Mouse (Mus musculus) ES-E14 (cell line): ENCODE measurements around the gene C2. TPM values are rescaled to one million over a fixed set of nuclear protein-coding genes. Genes with fewer than 3 reads are reported as not detected.
"Not testable (repeated sequence)": the region's sequence is repeated elsewhere in the genome, so short reads cannot be mapped to it uniquely, and the experiment has no call there.

Source experiments
- DNase-seq: peaks from one replicate; pipeline ENCODE4 v3.0.0-alpha.2; 2013; ENCODE audit warnings: low read depth, low spot score
- H3K27ac ChIP-seq: 2 replicates; pipeline ENCODE4 v1.5.1; 2012; ENCODE audit warnings: low read depth, mild to moderate bottlenecking, low read length, moderate library complexity, mixed read lengths; ENCODE audit not compliant: poor library complexity, insufficient read depth, severe bottlenecking
- H3K36me3 ChIP-seq: 2 replicates; pipeline ENCODE4 v1.6.1; 2012; ENCODE audit warnings: mild to moderate bottlenecking, low read length, moderate library complexity, mixed read lengths; ENCODE audit not compliant: control insufficient read depth, poor library complexity, insufficient read depth, severe bottlenecking
- H3K4me1 ChIP-seq, 2 experiments: fragments of 150-350 bp in 1 of 2; sonication (generic) in 1 of 2; 2 replicates each; pipeline ENCODE4 v1.6.1; 2012; ENCODE audit warnings: low read length in 2 of 2, mild to moderate bottlenecking in 1 of 2, mixed read lengths in 1 of 2; ENCODE audit not compliant: control insufficient read depth in 2 of 2, insufficient read depth in 2 of 2, poor library complexity in 1 of 2
- H3K4me3 ChIP-seq, 2 experiments: fragments of 150-350 bp in 1 of 2; sonication (generic) in 1 of 2; 2 replicates each; pipeline ENCODE4 v1.5.1; 2012; ENCODE audit warnings: low read length in 2 of 2, low read depth in 1 of 2, mild to moderate bottlenecking in 1 of 2, mixed read lengths in 1 of 2; ENCODE audit not compliant: insufficient read depth in 1 of 2, poor library complexity in 1 of 2, severe bottlenecking in 1 of 2
- H3K9ac ChIP-seq: 2 replicates; pipeline ENCODE4 v1.6.1; 2012; ENCODE audit warnings: low read depth, mild to moderate bottlenecking, low read length, mixed read lengths; ENCODE audit not compliant: poor library complexity, insufficient read depth, severe bottlenecking
- H3K9me3 ChIP-seq: fragments of 150-350 bp; sonication (generic); 2 replicates; pipeline ENCODE4 v1.6.1; 2012; ENCODE audit warnings: low read depth, mild to moderate bottlenecking, low read length; ENCODE audit not compliant: control insufficient read depth, insufficient read depth
- CHD2 ChIP-seq: IDR thresholded peaks from 2 replicates; pipeline ENCODE4 v1.6.1; 2014; ENCODE audit warnings: mild to moderate bottlenecking, low read depth, low read length, inconsistent platforms
- HCFC1 ChIP-seq: IDR thresholded peaks from 2 replicates; pipeline ENCODE4 v1.6.1; 2012; ENCODE audit warnings: low read length, inconsistent platforms, borderline replicate concordance; ENCODE audit not compliant: insufficient read depth
- MAFK ChIP-seq: IDR thresholded peaks from 2 replicates; pipeline ENCODE4 v1.6.1; 2014; ENCODE audit warnings: mild to moderate bottlenecking, low read depth, low read length, inconsistent platforms; ENCODE audit not compliant: insufficient read depth
- ZC3H11A ChIP-seq: IDR thresholded peaks from 2 replicates; pipeline ENCODE4 v1.6.1; 2012; ENCODE audit warnings: low read depth, mild to moderate bottlenecking, inconsistent platforms, low read length, borderline replicate concordance
- ZNF384 ChIP-seq: IDR thresholded peaks from 2 replicates; pipeline ENCODE4 v1.6.1; 2012; ENCODE audit warnings: low read depth, low read length, inconsistent platforms
- in situ Hi-C, 2 experiments: fragments of 600-800 bp; cut with MboI; formaldehyde crosslinking; loops; one replicate each; pipeline ENCODE4 v1.15.1; 2025; ENCODE audit warnings: low sequenced_read_pairs in 2 of 2, inconsistent platforms in 1 of 2; ENCODE audit not compliant: unreplicated experiment in 2 of 2
- total RNA-seq: library from RNA; depleted of rRNA; stranded (reverse); fragments of 300-350 nt; gene quantifications from 2 replicates; pipeline ENCODE4 v1.2.3, GENCODE M21; 2012; rRNA removed

The C2 gene
- total RNA-seq, 1 experiment, result 5.0 TPM

GRCm38 (mm10) chr17:34814818-34815370 lies 83.2 kb downstream of the C2 start:
- Histone ChIP-seq H3K27ac (no peak overlapping the region), H3K9me3 (no peaks in the 10 kb centered on the region), H3K4me3 (no peak overlapping the region), H3K9ac (no peak overlapping the region), H3K36me3 (no peaks in the 10 kb centered on the region), H3K4me1 (0 out of 4 replicates have a peak, but pooled peaks cover 0 to 2% of the 10 kb centered on the region in 2 experiments)
- in situ Hi-C loops, result no loop called here
- DNase-seq, result no peak
- no peak for TF ChIP-seq MAFK
- TF ChIP-seq ZC3H11A, result no peak
- TF ChIP-seq HCFC1, result no peak
- TF ChIP-seq ZNF384, result no peak
- TF ChIP-seq CHD2, result no peak

- H3K4me3 ChIP-seq, H3K27ac ChIP-seq, H3K9ac ChIP-seq, H3K9me3 ChIP-seq, H3K36me3 ChIP-seq, H3K4me1 ChIP-seq, in situ Hi-C loops: not testable (repeated sequence)
- peak; percentile 40 for DNase-seq
These were observed 84.3 kb downstream of the C2 start for GRCm38 (mm10) chr17:34813747-34814146.

Other genes starting within 250 kb of the C2 start
- gene Tnxb, start 227.7 kb downstream of the C2 start, total RNA-seq, result 0.18 and 0.26 TPM in 2 replicates
- 0.45 and 1.5 TPM in 2 replicates for gene C4b, start 154.4 kb downstream of the C2 start, total RNA-seq
- 0.27 and 0.32 TPM in 2 replicates for gene Cyp21a1, start 93.7 kb downstream of the C2 start, total RNA-seq
- 29.1 and 32.6 TPM in 2 replicates for gene Stk19, start 61.3 kb downstream of the C2 start, total RNA-seq
- gene Dxo, start 61.2 kb downstream of the C2 start, total RNA-seq, result 39.0 and 45.2 TPM in 2 replicates
- 40.5 and 66.0 TPM in 2 replicates for gene Skiv2l, start 48.1 kb downstream of the C2 start, total RNA-seq
- 50.2 and 63.4 TPM in 2 replicates for gene Nelfe, start 47.9 kb downstream of the C2 start, total RNA-seq
- 0.16 and 0.18 TPM in 2 replicates for gene Cfb, start 35.7 kb downstream of the C2 start, total RNA-seq
- gene Zbtb12, start 18.8 kb downstream of the C2 start, total RNA-seq, result 9.4 and 11.5 TPM in 2 replicates
- 0.31 TPM in 1 of 2 replicates, not detected in the other for gene Gm20547, start 16.2 kb downstream of the C2 start, total RNA-seq
- 124 and 147 TPM in 2 replicates for gene Ehmt2, start 204 bp upstream of the C2 start, total RNA-seq
- gene Slc44a4, start 16.2 kb upstream of the C2 start, total RNA-seq, result 5.5 and 8.7 TPM in 2 replicates
- 24.0 and 40.6 TPM in 2 replicates for gene Neu1, start 33.0 kb upstream of the C2 start, total RNA-seq
- gene Hspa1b, start 61.0 kb upstream of the C2 start, total RNA-seq, result 11.0 and 14.6 TPM in 2 replicates
- gene Gm20481, start 71.6 kb upstream of the C2 start, total RNA-seq, result 1.9 TPM in 1 of 2 replicates, not detected in the other
- gene Hspa1a, start 73.9 kb upstream of the C2 start, total RNA-seq, result 5.8 and 5.9 TPM in 2 replicates
- gene Hspa1l, start 74.4 kb upstream of the C2 start, total RNA-seq, result 0.45 and 0.48 TPM in 2 replicates
- gene Lsm2, start 83.6 kb upstream of the C2 start, total RNA-seq, result 52.1 and 64.4 TPM in 2 replicates
- 303 and 453 TPM in 2 replicates for gene Vars, start 102.7 kb upstream of the C2 start, total RNA-seq
- 0.21 and 0.31 TPM in 2 replicates for gene Vwa7, start 118.3 kb upstream of the C2 start, total RNA-seq
- gene Sapcd1, start 129.8 kb upstream of the C2 start, total RNA-seq, result 3.1 and 4.7 TPM in 2 replicates
- gene Msh5, start 148.5 kb upstream of the C2 start, total RNA-seq, result 2.7 and 3.2 TPM in 2 replicates
- 113 and 133 TPM in 2 replicates for gene Clic1, start 151.7 kb upstream of the C2 start, total RNA-seq
- gene Ddah2, start 160.8 kb upstream of the C2 start, total RNA-seq, result 45.0 and 57.5 TPM in 2 replicates
- gene Ly6g6c, start 167.1 kb upstream of the C2 start, total RNA-seq, result not detected in 2 replicates
- gene Mpig6b, start 167.9 kb upstream of the C2 start, total RNA-seq, result 0.26 TPM in 1 of 2 replicates, not detected in the other
- gene Ly6g6e, start 178.6 kb upstream of the C2 start, total RNA-seq, result 13.4 and 36.1 TPM in 2 replicates
- gene Ly6g6d, start 179.8 kb upstream of the C2 start, total RNA-seq, result 1.6 and 4.9 TPM in 2 replicates
- gene Ly6g6f, start 187.3 kb upstream of the C2 start, total RNA-seq, result not detected in 2 replicates
- gene Abhd16a, start 191.0 kb upstream of the C2 start, total RNA-seq, result 30.7 and 40.4 TPM in 2 replicates
- gene Ly6g5c, start 210.0 kb upstream of the C2 start, total RNA-seq, result 0.49 TPM in 1 of 2 replicates, not detected in the other
- gene Ly6g5b, start 217.2 kb upstream of the C2 start, total RNA-seq, result 1.4 and 1.5 TPM in 2 replicates
- 21.9 and 31.1 TPM in 2 replicates for gene Gpank1, start 223.2 kb upstream of the C2 start, total RNA-seq
- gene Csnk2b, start 223.8 kb upstream of the C2 start, total RNA-seq, result 78.0 and 98.6 TPM in 2 replicates
- 11.2 and 11.7 TPM in 2 replicates for gene D17H6S53E, start 228.1 kb upstream of the C2 start, total RNA-seq
- gene Apom, start 233.8 kb upstream of the C2 start, total RNA-seq, result 7.5 and 10.0 TPM in 2 replicates
- gene Bag6, start 236.9 kb upstream of the C2 start, total RNA-seq, result 208 and 245 TPM in 2 replicates